Mouse (Mus musculus) left cerebral cortex, adult 8-10 months (tissue): ENCODE measurements around the gene Fam171a2. TPM values are rescaled to one million over a fixed set of nuclear protein-coding genes. Genes with fewer than 3 reads are reported as not detected.

Experiments
- DNase-seq, 2 experiments: peaks; one replicate each; pipeline ENCODE4 v3.0.0; 2022; ENCODE audit warnings: low spot score in 2 of 2
- total RNA-seq, 4 experiments: library from RNA; stranded (reverse); gene quantifications; 2 replicates each; pipeline ENCODE4 v1.2.4; 2022

Gene Fam171a2
- total RNA-seq, 4 experiments from 2014 or later: 88.3 to 104 (median 96.8) TPM

- DNase-seq: peak; percentile 29 to 57
Measured at GRCm38 (mm10) chr11:102455740-102456396, 8.4 kb upstream of the Fam171a2 start.

- no peak for DNase-seq
Measured at GRCm38 (mm10) chr11:102453131-102453530, 5.6 kb upstream of the Fam171a2 start.

GRCm38 (mm10) chr11:102449043-102450008, 1.8 kb upstream of the Fam171a2 start:
- DNase-seq: no peak

GRCm38 (mm10) chr11:102448327-102448726, 845 bp upstream of the Fam171a2 start:
- peak; percentile 28 to 40 for DNase-seq

- DNase-seq: no peak
Measured at GRCm38 (mm10) chr11:102446581-102447461, 661 bp downstream of the Fam171a2 start.

GRCm38 (mm10) chr11:102445891-102446361, 1.6 kb downstream of the Fam171a2 start:
- DNase-seq: peak in 1 of 2 experiments; percentile 41

GRCm38 (mm10) chr11:102445264-102445890, 2.1 kb downstream of the Fam171a2 start:
- DNase-seq: peak in 1 of 2 experiments; percentile 69

GRCm38 (mm10) chr11:102444781-102445180, 2.7 kb downstream of the Fam171a2 start:
- no peak for DNase-seq

GRCm38 (mm10) chr11:102444321-102444720, 3.2 kb downstream of the Fam171a2 start:
- no peak for DNase-seq

GRCm38 (mm10) chr11:102443740-102444139, 3.7 kb downstream of the Fam171a2 start:
- DNase-seq: no peak

- DNase-seq: no peak
Measured at GRCm38 (mm10) chr11:102442089-102442488, 5.4 kb downstream of the Fam171a2 start.

GRCm38 (mm10) chr11:102441434-102441833, 6.0 kb downstream of the Fam171a2 start:
- DNase-seq: no peak

- DNase-seq: no peak
Measured at GRCm38 (mm10) chr11:102440255-102440654, 7.2 kb downstream of the Fam171a2 start.

- no peak for DNase-seq
Measured at GRCm38 (mm10) chr11:102439093-102440082, 8.1 kb downstream of the Fam171a2 start.

GRCm38 (mm10) chr11:102438212-102439092, 9.0 kb downstream of the Fam171a2 start:
- DNase-seq: peak; percentile 60 to 75

- DNase-seq: peak; percentile 38 to 76
Measured at GRCm38 (mm10) chr11:102437120-102438061, 10.1 kb downstream of the Fam171a2 start.

GRCm38 (mm10) chr11:102436471-102436790, 11.1 kb downstream of the Fam171a2 start:
- DNase-seq: no peak
